Mouse (Mus musculus) right cerebral cortex, adult 2 months (tissue): ENCODE measurements around the gene Kcnk13.
"Not testable (repeated sequence)": the region's sequence is repeated elsewhere in the genome, so short reads cannot be mapped to it uniquely, and the experiment has no call there.

ENCODE experiments used
- DNase-seq, 2 experiments: peaks; one replicate each; pipeline ENCODE4 v3.0.0; 2021 to 2022; ENCODE audit warnings: low spot score in 2 of 2

Gene Kcnk13

DNA sequence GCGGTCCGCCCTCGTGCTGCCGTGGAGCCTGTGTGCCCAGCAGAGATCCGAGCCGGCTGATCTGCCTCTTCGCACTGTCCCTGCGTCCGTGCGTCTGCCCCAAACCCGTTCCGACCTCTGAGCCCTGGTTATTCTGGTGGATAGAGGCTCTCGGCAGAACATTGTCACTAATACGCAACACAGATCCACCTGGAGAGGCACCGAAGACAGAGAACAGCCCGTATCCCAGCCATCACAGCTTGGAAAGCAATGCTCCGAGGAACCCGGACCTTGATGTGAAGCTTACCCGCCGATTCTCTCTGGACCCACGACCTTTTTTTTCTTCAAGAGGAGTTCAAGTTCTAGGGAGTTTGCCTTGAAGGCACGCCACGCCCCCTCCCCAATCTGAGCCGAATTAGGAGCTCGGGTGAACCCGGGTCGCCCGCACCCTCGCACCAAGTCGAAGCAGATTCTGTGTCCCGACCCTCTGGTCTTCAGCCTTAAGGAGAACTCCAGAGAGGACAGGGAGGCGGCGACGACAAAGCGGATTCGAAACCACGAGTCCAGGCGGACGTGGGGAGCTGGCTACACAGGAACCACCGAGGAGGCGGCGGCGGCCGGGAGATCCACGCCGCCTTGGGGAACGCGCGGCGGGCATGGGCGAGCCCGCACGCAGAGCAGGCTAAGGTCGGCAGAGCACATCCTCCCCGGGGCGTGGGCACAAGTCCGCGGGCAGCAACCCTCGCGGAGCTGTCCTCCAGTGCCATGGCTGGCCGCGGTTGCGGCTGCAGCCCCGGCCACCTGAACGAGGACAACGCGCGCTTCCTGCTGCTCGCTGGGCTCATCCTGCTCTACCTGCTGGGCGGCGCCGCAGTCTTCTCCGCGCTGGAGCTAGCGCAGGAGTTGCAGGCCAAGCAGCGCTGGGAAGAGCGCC lies 1.2 kb downstream of the Kcnk13 start:
- peak; percentile 56 to 60 for DNase-seq

DNA sequence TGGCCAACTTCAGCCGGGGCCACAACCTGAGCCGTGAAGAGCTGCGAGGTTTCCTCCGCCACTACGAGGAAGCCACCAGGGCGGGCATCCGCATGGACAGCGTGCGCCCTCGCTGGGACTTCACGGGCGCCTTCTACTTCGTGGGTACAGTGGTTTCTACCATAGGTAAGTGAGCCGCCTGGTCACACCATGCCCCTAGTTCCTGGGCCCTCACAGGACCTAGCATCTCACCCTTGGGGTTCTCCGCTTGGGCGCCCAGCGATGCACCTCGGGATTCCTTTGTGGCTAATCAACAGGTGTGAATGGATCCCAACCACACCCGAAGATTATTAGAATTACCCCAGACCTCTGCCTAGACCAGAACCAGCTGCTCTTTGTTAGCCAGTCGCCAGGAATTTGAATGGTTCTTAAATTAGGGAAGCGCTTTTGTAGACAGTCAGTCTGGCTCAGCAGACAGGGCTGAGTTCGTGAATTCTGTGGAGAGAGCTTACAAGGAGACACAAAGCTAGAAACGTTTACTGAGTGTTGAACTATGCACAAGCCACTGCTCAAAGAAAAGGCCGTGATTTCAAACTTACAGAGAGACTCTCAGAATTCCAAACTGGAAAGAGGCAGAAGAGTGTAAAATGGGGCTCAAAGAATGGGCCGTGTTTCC lies 1.9 kb downstream of the Kcnk13 start:
- peak; percentile 11 to 23 for DNase-seq

DNA sequence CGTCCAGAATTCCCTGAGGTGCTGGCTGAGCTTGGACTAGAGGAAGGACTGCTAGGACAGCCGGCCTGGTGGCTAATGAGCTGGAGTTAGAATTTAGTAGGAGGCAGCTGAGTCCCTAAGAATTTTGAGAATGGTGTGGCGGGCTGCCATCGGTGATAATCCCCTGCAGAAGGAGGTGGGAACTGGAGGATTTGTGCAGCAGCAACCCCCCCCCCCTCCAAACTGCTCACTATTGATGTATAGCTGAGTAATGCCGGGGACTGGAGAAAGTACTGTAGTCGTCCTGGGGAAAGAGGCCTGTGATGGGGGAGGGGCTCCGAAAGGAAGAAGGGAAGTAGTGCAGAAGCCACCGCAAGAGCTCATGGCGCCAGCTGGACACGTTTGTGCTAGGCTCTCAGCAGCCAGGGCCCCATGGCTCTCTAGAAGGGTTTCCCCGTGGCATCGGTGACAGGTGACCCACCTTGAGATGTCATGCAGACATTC lies 2.6 kb downstream of the Kcnk13 start:
- DNase-seq, result peak in 1 of 2 experiments; percentile 18

- no peak for DNase-seq
Measured at GRCm38 (mm10) chr12:99969906-99970305, 5.6 kb downstream of the Kcnk13 start.

DNA sequence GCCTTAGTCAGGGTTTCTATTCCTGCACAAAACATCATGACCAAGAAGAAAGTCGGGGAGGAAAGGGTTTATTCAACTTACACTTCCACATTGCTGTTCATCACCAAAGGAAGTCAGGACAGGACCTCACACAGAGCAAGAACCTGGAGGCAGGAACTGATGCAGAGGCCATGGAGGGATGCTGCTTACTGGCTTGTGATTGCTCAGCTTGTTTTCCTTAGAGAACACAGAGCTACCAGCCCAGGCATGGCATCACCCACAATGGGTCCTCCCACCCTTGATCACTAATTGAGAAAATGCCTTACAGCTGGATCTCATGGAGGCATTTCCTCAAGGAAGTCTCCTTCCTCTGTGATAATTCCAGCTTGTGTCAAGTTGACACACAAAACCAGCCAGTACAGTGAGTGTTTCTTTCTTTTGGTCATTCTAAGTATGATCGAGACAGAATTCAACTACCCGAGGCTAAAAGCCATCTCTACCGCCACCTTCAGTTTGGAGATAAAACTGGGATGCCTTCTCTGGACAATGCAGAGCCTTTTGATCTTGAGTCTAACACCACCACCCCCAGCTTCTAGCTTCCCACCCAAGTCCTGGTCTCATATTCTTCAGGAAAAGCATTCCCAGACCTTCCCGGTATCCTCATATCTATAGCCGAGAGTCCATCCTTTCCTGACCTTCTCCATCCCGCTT lies 7.1 kb downstream of the Kcnk13 start:
- not testable (repeated sequence) for DNase-seq

GRCm38 (mm10) chr12:99972825-99973224 lies 8.5 kb downstream of the Kcnk13 start:
- no peak for DNase-seq

GRCm38 (mm10) chr12:99973659-99974058 lies 9.4 kb downstream of the Kcnk13 start:
- DNase-seq, result no peak

- no peak for DNase-seq
Measured at GRCm38 (mm10) chr12:99979541-99979940, 15.2 kb downstream of the Kcnk13 start.

GRCm38 (mm10) chr12:99986797-99987196 lies 22.5 kb downstream of the Kcnk13 start:
- no peak for DNase-seq

GRCm38 (mm10) chr12:99988144-99988543 lies 23.8 kb downstream of the Kcnk13 start:
- no peak for DNase-seq

GRCm38 (mm10) chr12:99992362-99992862 lies 28.1 kb downstream of the Kcnk13 start:
- no peak for DNase-seq

GRCm38 (mm10) chr12:99993146-99993890 lies 29.0 kb downstream of the Kcnk13 start:
- DNase-seq, result no peak

DNA sequence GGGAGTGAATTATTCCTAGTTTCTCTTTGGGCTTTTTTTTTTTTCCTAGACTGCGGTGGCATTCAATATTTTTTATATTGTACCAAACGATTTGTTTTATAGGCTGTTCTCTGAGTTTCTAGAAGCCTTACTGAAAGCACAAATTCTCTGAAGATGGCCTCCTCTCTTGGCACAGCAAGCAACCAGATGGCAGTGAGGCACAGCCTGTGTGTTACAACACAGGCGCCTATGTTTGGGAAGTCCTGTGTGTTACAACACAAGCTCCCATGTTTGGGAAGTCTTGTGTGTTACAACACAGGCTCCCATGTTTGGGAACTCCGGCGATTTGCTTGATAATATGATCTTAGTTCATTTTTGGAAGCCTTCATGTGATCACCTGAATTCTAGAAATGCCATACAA lies 31.7 kb downstream of the Kcnk13 start:
- no peak for DNase-seq

DNA sequence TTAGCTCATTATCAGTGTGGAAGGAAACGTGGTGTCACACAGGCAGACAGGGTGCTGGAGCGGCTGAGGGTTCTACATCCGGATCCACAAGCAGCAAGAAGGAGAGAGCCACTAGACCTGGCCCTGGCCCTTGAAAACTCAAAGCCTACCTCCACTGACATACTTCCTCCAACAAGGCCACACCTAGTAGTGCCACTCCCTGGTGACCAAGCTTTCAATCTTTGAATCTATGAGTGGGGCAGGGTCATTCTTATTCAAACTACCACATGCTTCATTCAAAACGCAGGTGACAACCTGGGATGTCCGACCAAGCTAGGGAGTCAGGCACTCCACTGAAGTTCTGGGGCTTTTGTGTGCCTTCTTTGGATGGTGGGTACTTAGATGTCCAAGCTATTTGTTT lies 35.4 kb downstream of the Kcnk13 start:
- no peak for DNase-seq

DNA sequence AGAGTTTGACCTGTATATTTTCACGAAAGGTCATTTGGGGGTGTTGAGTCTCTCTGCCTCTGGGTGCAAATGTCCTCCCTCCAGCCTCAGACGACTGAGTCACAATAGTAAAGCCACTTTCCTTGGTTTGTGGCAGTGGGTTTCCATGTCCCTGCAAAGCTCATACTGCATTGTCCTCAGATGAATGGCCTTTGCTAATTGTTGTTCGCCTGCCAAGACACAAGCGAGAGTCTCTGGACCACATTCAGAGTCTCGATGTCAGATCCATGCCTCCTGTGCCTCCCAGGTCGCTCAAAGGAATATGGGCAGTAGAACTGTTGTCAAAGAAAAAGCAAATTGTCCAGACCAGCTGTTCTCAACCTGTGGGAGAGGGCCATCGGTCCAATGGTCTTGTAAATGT lies 36.1 kb downstream of the Kcnk13 start:
- no peak for DNase-seq

- no peak for DNase-seq
Measured at GRCm38 (mm10) chr12:100001246-100001645, 36.9 kb downstream of the Kcnk13 start.

GRCm38 (mm10) chr12:100001910-100002309 lies 37.6 kb downstream of the Kcnk13 start:
- no peak for DNase-seq

DNA sequence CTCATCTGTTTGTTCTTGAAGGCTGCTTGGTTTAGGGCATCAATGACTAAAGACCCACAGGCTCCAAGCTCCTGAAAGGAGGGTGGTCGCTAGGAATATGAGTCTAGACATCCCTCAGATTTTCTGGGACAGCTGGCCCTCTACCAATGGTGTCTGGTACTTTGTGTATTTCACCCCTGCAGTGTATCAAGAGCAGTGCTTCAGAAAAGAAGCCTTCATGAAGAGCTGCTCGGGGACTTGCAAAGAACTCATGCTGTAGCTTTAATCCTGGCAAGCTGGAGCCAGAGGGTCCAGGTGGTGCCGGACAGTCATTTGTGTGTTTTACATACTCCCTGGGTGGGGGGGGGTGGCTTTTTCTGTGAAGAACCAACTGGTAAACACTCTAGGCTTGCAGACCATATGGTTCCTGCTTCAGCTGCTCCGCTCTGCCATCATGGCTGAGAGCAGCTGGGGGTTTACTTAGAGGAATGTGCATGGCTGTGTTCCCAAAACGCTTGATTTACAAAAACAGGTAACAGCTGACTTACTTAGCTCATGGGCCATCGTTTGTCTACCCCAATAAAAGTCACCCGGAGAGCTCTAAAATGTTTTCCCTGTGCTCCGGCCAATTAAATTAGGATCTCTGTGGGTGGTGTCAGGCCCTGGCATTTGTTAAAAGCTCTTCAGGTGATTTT lies 38.8 kb downstream of the Kcnk13 start:
- DNase-seq, result no peak

DNA sequence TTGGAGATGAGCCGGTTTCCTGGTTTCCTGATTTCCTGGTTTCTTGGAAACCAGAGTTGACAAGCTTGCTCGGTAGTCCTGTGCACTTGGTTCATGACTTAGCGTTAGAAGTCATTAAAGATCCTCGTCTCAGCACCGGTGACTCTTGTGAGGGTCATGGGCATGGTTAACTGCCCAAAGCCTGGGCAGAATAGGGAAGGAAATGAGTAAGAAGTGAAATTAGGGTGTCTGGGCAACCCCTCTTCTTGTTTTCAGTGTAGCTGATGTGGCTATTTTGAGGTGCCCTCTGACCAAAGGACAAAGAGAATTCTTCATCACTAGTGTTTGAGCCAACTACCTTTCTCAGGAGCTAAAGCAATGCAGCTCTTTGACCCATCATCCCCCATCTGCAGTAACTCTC lies 41.0 kb downstream of the Kcnk13 start:
- DNase-seq, result no peak

- DNase-seq, result no peak
Measured at GRCm38 (mm10) chr12:100006681-100007080, 42.4 kb downstream of the Kcnk13 start.

- no peak for DNase-seq
Measured at GRCm38 (mm10) chr12:100012839-100013238, 48.5 kb downstream of the Kcnk13 start.
